Mouse (Mus musculus) ES-E14 (cell line): Measurements from ENCODE around the gene Pygo1. TPM values are rescaled to one million over a fixed set of nuclear protein-coding genes. Genes with fewer than 3 reads are reported as not detected.

Source experiments
- DNase-seq: peaks from one replicate; pipeline ENCODE4 v3.0.0-alpha.2; 2013; ENCODE audit warnings: low read depth, low spot score
- H3K27ac ChIP-seq: 2 replicates; pipeline ENCODE4 v1.5.1; 2012; ENCODE audit warnings: low read depth, mild to moderate bottlenecking, low read length, moderate library complexity, mixed read lengths; ENCODE audit not compliant: poor library complexity, insufficient read depth, severe bottlenecking
- H3K36me3 ChIP-seq: 2 replicates; pipeline ENCODE4 v1.6.1; 2012; ENCODE audit warnings: mild to moderate bottlenecking, low read length, moderate library complexity, mixed read lengths; ENCODE audit not compliant: control insufficient read depth, poor library complexity, insufficient read depth, severe bottlenecking
- H3K4me1 ChIP-seq, 2 experiments: fragments of 150-350 bp in 1 of 2; sonication (generic) in 1 of 2; 2 replicates each; pipeline ENCODE4 v1.6.1; 2012; ENCODE audit warnings: low read length in 2 of 2, mild to moderate bottlenecking in 1 of 2, mixed read lengths in 1 of 2; ENCODE audit not compliant: control insufficient read depth in 2 of 2, insufficient read depth in 2 of 2, poor library complexity in 1 of 2
- H3K4me3 ChIP-seq, 2 experiments: fragments of 150-350 bp in 1 of 2; sonication (generic) in 1 of 2; 2 replicates each; pipeline ENCODE4 v1.5.1; 2012; ENCODE audit warnings: low read length in 2 of 2, low read depth in 1 of 2, mild to moderate bottlenecking in 1 of 2, mixed read lengths in 1 of 2; ENCODE audit not compliant: insufficient read depth in 1 of 2, poor library complexity in 1 of 2, severe bottlenecking in 1 of 2
- H3K9ac ChIP-seq: 2 replicates; pipeline ENCODE4 v1.6.1; 2012; ENCODE audit warnings: low read depth, mild to moderate bottlenecking, low read length, mixed read lengths; ENCODE audit not compliant: poor library complexity, insufficient read depth, severe bottlenecking
- H3K9me3 ChIP-seq: fragments of 150-350 bp; sonication (generic); 2 replicates; pipeline ENCODE4 v1.6.1; 2012; ENCODE audit warnings: low read depth, mild to moderate bottlenecking, low read length; ENCODE audit not compliant: control insufficient read depth, insufficient read depth
- CHD2 ChIP-seq: IDR thresholded peaks from 2 replicates; pipeline ENCODE4 v1.6.1; 2014; ENCODE audit warnings: mild to moderate bottlenecking, low read depth, low read length, inconsistent platforms
- HCFC1 ChIP-seq: IDR thresholded peaks from 2 replicates; pipeline ENCODE4 v1.6.1; 2012; ENCODE audit warnings: low read length, inconsistent platforms, borderline replicate concordance; ENCODE audit not compliant: insufficient read depth
- MAFK ChIP-seq: IDR thresholded peaks from 2 replicates; pipeline ENCODE4 v1.6.1; 2014; ENCODE audit warnings: mild to moderate bottlenecking, low read depth, low read length, inconsistent platforms; ENCODE audit not compliant: insufficient read depth
- ZC3H11A ChIP-seq: IDR thresholded peaks from 2 replicates; pipeline ENCODE4 v1.6.1; 2012; ENCODE audit warnings: low read depth, mild to moderate bottlenecking, inconsistent platforms, low read length, borderline replicate concordance
- ZNF384 ChIP-seq: IDR thresholded peaks from 2 replicates; pipeline ENCODE4 v1.6.1; 2012; ENCODE audit warnings: low read depth, low read length, inconsistent platforms
- in situ Hi-C, 2 experiments: fragments of 600-800 bp; cut with MboI; formaldehyde crosslinking; loops; one replicate each; pipeline ENCODE4 v1.15.1; 2025; ENCODE audit warnings: low sequenced_read_pairs in 2 of 2, inconsistent platforms in 1 of 2; ENCODE audit not compliant: unreplicated experiment in 2 of 2
- total RNA-seq: library from RNA; depleted of rRNA; stranded (reverse); fragments of 300-350 nt; gene quantifications from 2 replicates; pipeline ENCODE4 v1.2.3, GENCODE M21; 2012

Gene Pygo1
- total RNA-seq, 1 experiment: 0.58 TPM

DNA sequence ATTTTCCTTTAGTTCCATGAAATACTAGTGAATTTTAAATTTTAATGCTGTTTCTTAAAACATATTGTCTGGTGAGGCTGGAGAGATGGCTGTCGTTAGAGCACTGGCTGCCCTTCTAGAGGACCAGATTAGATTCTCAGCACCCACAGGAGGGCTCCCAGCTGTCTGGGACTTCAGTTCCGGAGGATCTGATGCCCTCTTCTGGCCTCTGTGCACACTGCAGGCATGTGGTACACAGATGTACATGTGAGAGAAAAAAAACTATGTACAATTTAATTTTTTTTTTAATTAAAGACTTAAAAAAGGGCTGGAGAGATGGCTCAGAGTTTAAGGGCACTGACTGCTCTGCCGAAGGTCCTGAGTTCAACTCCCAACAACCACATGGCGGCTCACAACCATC is 9.9 kb downstream of the Pygo1 start:
- Histone ChIP-seq H3K4me3 (no peak overlapping the region), H3K36me3 (no peaks in the 10 kb centered on the region), H3K9ac (no peak overlapping the region), H3K4me1 (no peaks in the 10 kb centered on the region), H3K27ac (no peak overlapping the region), H3K9me3 (no peaks in the 10 kb centered on the region)
- in situ Hi-C loops: no loop called here
- DNase-seq: peak; percentile 33
- TF ChIP-seq CHD2 (no peak), MAFK (no peak), ZNF384 (0 out of 2 replicates have a peak, but pooled peaks have one; percentile 7), HCFC1 (no peak), ZC3H11A (no peak)

DNA sequence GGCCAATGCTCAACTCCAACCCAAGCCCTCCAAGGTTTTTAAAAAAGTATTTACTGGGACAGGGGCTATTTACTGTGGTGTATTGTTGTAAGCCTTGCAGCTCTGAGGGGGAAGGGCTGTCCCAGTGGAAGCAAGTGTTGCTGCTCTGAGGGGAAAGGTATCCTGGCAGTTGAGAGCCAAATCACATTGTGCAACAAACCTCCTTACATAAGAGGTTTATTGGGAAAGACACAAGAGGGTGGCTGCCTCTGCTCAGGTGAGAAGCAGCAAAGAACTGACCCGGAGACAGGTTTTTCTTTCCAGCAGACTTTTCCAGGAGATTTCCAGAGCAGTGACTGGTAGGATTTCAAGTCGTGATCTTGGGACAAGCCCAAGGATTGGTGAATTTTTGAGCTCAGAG is 10.9 kb downstream of the Pygo1 start:
- Histone ChIP-seq H3K9ac (no peak overlapping the region), H3K36me3 (no peaks in the 10 kb centered on the region), H3K9me3 (no peaks in the 10 kb centered on the region), H3K4me1 (no peaks in the 10 kb centered on the region), H3K27ac (no peak overlapping the region), H3K4me3 (no peak overlapping the region)
- in situ Hi-C loops: no loop called here
- TF ChIP-seq MAFK: no peak
- no peak for TF ChIP-seq HCFC1
- TF ChIP-seq ZC3H11A: no peak
- no peak for DNase-seq

DNA sequence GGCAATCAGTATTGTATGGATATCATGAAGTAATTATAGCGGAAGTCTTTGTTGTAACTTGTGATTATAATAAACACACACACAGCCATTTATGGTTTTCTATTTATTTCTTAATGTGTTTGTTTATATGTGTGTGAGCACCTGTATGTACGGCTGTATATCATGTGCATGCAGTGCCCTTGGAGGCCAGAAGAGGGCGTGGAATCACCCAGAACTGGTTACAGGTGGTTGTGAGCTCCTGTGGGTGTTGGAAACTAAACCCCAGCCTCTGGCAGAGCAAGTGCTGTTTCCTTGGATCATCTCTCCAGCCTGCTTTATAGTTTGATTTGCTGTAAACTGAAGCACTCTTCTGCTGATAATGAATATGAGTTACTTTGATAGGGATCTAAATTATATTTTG is 18.0 kb downstream of the Pygo1 start:
- TF ChIP-seq ZC3H11A: no peak
- no peak for TF ChIP-seq ZNF384
- no peak for TF ChIP-seq MAFK
- no peak for TF ChIP-seq HCFC1
- TF ChIP-seq CHD2: no peak
- H3K36me3 ChIP-seq: no peaks in the 10 kb centered on the region

DNA sequence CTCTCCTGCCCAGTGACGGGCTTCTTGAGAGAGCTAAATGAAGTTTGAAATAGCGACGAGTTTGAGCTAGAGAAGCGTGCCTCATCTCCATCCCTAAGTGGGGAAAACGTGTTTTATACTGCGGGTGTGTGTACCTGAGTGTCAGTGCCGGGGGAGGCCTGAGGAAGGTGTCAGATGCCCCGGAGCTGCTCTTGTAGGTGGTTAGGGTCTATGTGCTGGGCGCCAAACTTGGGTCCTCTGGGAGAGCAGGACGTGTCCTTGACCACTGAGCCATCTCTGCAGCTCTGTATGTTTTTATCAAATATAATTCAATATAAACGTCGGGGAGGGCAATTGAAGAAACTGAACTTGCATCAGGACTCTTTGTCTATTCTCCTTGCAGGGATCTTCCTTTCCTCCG is 18.8 kb downstream of the Pygo1 start:
- no peaks in the 10 kb centered on the region for H3K36me3 ChIP-seq
- DNase-seq: no peak
- H3K27ac ChIP-seq: no peak overlapping the region
- H3K4me3 ChIP-seq: 0 out of 4 replicates have a peak overlapping the region, but pooled peaks of 1 of the 2 experiments have one; percentile 38
- H3K9me3 ChIP-seq: no peaks in the 10 kb centered on the region
- no peaks in the 10 kb centered on the region for H3K4me1 ChIP-seq
- no peak overlapping the region for H3K9ac ChIP-seq
- in situ Hi-C loops: no loop called here
- no peak for TF ChIP-seq CHD2
- TF ChIP-seq HCFC1: no peak
- TF ChIP-seq ZC3H11A: no peak
- TF ChIP-seq MAFK: no peak
- TF ChIP-seq ZNF384: no peak

More for the DNA sequence above, 18.0 kb downstream of the Pygo1 start:
- Histone ChIP-seq H3K9me3 (no peaks in the 10 kb centered on the region), H3K9ac (no peak overlapping the region), H3K4me1 (no peaks in the 10 kb centered on the region), H3K27ac (no peak overlapping the region), H3K4me3 (no peak overlapping the region)
- in situ Hi-C loops: no loop called here
- DNase-seq: peak; percentile 50

DNA sequence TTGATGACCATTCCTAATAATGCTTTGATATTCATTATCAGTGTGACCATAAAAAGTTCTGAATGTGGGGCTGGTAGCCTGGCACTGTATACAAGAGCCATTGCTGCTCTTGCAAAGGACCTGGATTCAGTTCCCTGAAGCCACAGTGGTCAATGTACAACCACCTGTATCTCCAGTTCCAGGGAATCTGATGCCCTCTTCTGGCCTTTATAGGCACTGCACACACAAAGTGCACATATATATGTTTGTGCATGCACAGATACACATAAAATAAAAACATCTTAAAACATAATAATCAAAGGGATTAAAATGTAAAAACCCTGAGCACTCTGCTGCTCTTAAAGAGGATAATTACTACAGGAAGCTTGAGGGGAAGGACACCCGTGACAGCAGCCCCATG is 21.6 kb downstream of the Pygo1 start:
- TF ChIP-seq MAFK: no peak
- no peak for TF ChIP-seq CHD2
- TF ChIP-seq HCFC1: no peak
- TF ChIP-seq ZNF384: no peak
- no peak for TF ChIP-seq ZC3H11A
- Histone ChIP-seq H3K36me3 (no peaks in the 10 kb centered on the region), H3K4me1 (no peaks in the 10 kb centered on the region), H3K27ac (no peak overlapping the region), H3K4me3 (no peak overlapping the region), H3K9me3 (no peaks in the 10 kb centered on the region), H3K9ac (no peak overlapping the region)
- DNase-seq: no peak
- in situ Hi-C loops: no loop called here
